Mouse (Mus musculus): ENCODE results near the gene Eloa. TPM values are rescaled to one million over a fixed set of nuclear protein-coding genes. Genes with fewer than 3 reads are reported as not detected.

Eloa gene
- polyA plus RNA-seq, 3 experiments from 2014 or later = 47.2 to 77.0 (median 56.2) TPM

- peak; percentile 43 for ATAC-seq
These were observed 9.7 kb upstream of the Eloa start for GRCm38 (mm10) chr4:136030968-136031909.

GRCm38 (mm10) chr4:136028689-136029088 lies 7.1 kb upstream of the Eloa start:
- peak; percentile 49 for ATAC-seq

- ATAC-seq = peak; percentile 39
These were observed 6.6 kb upstream of the Eloa start for GRCm38 (mm10) chr4:136028132-136028564.

- ATAC-seq = no peak
These were observed 6.0 kb upstream of the Eloa start for GRCm38 (mm10) chr4:136027416-136028131.

GRCm38 (mm10) chr4:136025350-136025749 lies 3.8 kb upstream of the Eloa start:
- no peak for ATAC-seq

- ATAC-seq = no peak
These were observed 1.4 kb upstream of the Eloa start for GRCm38 (mm10) chr4:136022924-136023323.

- ATAC-seq = no peak
These were observed 617 bp downstream of the Eloa start for GRCm38 (mm10) chr4:136020743-136021548.

- ATAC-seq = peak; percentile 78
These were observed 5.4 kb downstream of the Eloa start for GRCm38 (mm10) chr4:136016059-136016602.

GRCm38 (mm10) chr4:136010586-136010985 lies 11.0 kb downstream of the Eloa start:
- no peak for ATAC-seq

GRCm38 (mm10) chr4:136008782-136009447 lies 12.6 kb downstream of the Eloa start:
- ATAC-seq = no peak

- ATAC-seq = peak; percentile 96
These were observed 14.7 kb downstream of the Eloa start for GRCm38 (mm10) chr4:136006821-136007220.

- ATAC-seq = no peak
These were observed 16.6 kb downstream of the Eloa start for GRCm38 (mm10) chr4:136004921-136005320.

- no peak for ATAC-seq
These were observed 17.4 kb downstream of the Eloa start for GRCm38 (mm10) chr4:136004107-136004675.

- no peak for ATAC-seq
These were observed 26.4 kb downstream of the Eloa start for GRCm38 (mm10) chr4:135995118-135995517.

GRCm38 (mm10) chr4:135993941-135994340 lies 27.6 kb downstream of the Eloa start:
- no peak for ATAC-seq

GRCm38 (mm10) chr4:135987714-135988113 lies 33.8 kb downstream of the Eloa start:
- no peak for ATAC-seq

GRCm38 (mm10) chr4:135986943-135987710 lies 34.4 kb downstream of the Eloa start, which contains the start of gene Pithd1:
Pithd1 (minus strand) TSS chr4:135987264.
- peak; percentile 76 for ATAC-seq

- peak; percentile 20 for ATAC-seq
These were observed 35.1 kb downstream of the Eloa start for GRCm38 (mm10) chr4:135986301-135986942.

GRCm38 (mm10) chr4:135985769-135986168 lies 35.8 kb downstream of the Eloa start:
- ATAC-seq = no peak

- no peak for ATAC-seq
These were observed 36.4 kb downstream of the Eloa start for GRCm38 (mm10) chr4:135985193-135985592.
